Mouse (Mus musculus): ENCODE results near the gene Ilf3.

- TF ChIP-seq CTCF (IDR thresholded peaks at IDR 0.05; ENCODE audit: control insufficient read depth, insufficient read depth, insufficient replicate concordance, low read depth, low read length) (no peak), POLR2A (IDR thresholded peaks at IDR 0.05; ENCODE audit: control insufficient read depth, low read depth, low read length) (no peak)
These were observed 76.9 kb downstream of the Ilf3 start for GRCm38 (mm10) chr9:21444574-21444973.

Measured in testis, adult 2 months (tissue).